Mouse (Mus musculus) myocyte (in vitro differentiated cells): ENCODE data around the gene Atg10.

Source experiments
- MAX ChIP-seq: IDR thresholded peaks from one replicate; pipeline ENCODE4 v1.6.1; 2011; ENCODE audit warnings: low read depth, mild to moderate bottlenecking, control low read depth
- MYOD1 ChIP-seq, 3 experiments: IDR thresholded peaks; one replicate each; pipeline ENCODE4 v1.6.1; 2011; ENCODE audit warnings: control low read depth in 2 of 3, low read depth in 2 of 3, mild to moderate bottlenecking in 2 of 3, moderate library complexity in 1 of 3; ENCODE audit not compliant: insufficient read length in 2 of 3, control insufficient read depth in 1 of 3
- POLR2A ChIP-seq: IDR thresholded peaks from one replicate; pipeline ENCODE4 v1.6.1; 2011; ENCODE audit warnings: low read depth, mild to moderate bottlenecking, control low read depth, moderate library complexity; ENCODE audit not compliant: insufficient read length
- USF1 ChIP-seq: IDR thresholded peaks from one replicate; pipeline ENCODE4 v1.6.1; 2011; ENCODE audit warnings: low read depth, mild to moderate bottlenecking, control low read depth, moderate library complexity

- no peak for TF ChIP-seq MAX
- no peak for TF ChIP-seq POLR2A
- TF ChIP-seq MYOD1 (IDR thresholded peaks at IDR 0.05; ENCODE audit: control insufficient read depth in 1 of 3, insufficient read length in 2 of 3, low read depth in 2 of 3): no peak
- TF ChIP-seq USF1: no peak
These were observed 183.3 kb downstream of the Atg10 start for GRCm38 (mm10) chr13:91040421-91040820.
